Mouse (Mus musculus): ENCODE measurements around the gene Cxcl2. TPM values are rescaled to one million over a fixed set of nuclear protein-coding genes. Genes with fewer than 3 reads are reported as not detected.

Cxcl2 gene
- 0.13 TPM in 1 of 2 replicates, not detected in the other for polyA plus RNA-seq (2014; fragmentation: Nextera tagmentation; extraction: Ambion mirVana)

DNA sequence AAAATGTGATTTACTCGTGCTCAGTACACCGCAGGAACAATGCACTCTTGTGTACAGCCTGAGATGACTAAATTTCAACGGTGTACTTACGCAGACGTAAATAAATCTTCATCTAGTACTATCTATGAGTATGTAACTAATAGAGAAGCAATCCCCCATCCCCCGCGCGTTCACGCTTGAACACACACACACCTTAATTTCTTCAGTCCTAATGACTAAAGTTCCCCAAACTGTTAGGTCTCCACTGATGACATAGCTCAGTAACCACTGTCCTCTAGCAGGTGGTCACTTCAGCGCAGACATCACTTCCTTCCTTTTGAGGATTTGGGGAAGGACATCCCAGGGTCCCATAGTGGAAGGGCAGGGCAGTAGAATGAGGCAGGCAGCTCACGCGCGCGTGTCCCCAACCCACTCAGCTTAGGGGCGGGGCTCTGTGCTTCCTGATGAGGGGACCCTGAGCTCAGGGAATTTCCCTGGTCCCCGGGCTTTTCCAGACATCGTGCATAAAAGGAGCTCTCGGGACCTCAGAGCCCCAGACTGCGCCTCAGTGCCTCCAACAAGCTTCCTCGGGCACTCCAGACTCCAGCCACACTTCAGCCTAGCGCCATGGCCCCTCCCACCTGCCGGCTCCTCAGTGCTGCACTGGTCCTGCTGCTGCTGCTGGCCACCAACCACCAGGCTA lies at the start of gene Cxcl2:
Gene Cxcl2, plus strand, starts transcription at position 533 of the 682 bp plus-strand sequence.
- Histone ChIP-seq H3K4me2 (replicated peaks; ENCODE audit: low read depth, low read length) (peak within 1 kb of the TSS; percentile 60), H3K9ac (ENCODE audit: low read depth, low read length) (no peak within 1 kb of the TSS; the same call in 1 of the 2 replicates), H3K36me3 (ENCODE audit: control insufficient read depth, insufficient read depth, low read length) (no peaks in the 10 kb centered on the region), H3K9me3 (ENCODE audit: control insufficient read depth, low read length) (no peaks in the 10 kb centered on the region), H3K27ac (ENCODE audit: low read depth, low read length) (no peak within 1 kb of the TSS), H3K4me1 (ENCODE audit: control insufficient read depth, insufficient read depth, low read length) (0 out of 2 replicates have a peak, but pooled peaks cover 4% of the 10 kb centered on the region), H3K27me3 (ENCODE audit: control insufficient read depth, insufficient read depth, low read length) (no peaks in the 10 kb centered on the region; the same call in 1 of the 2 replicates), H3K4me3 (ENCODE audit: low read length) (peak within 1 kb of the TSS; percentile 26)
- peak; percentile 85 for ATAC-seq (ENCODE audit: low FRiP score, low TSS enrichment)
- 9% methylated on average over 22 of the region's 22 CpGs for WGBS

DNA sequence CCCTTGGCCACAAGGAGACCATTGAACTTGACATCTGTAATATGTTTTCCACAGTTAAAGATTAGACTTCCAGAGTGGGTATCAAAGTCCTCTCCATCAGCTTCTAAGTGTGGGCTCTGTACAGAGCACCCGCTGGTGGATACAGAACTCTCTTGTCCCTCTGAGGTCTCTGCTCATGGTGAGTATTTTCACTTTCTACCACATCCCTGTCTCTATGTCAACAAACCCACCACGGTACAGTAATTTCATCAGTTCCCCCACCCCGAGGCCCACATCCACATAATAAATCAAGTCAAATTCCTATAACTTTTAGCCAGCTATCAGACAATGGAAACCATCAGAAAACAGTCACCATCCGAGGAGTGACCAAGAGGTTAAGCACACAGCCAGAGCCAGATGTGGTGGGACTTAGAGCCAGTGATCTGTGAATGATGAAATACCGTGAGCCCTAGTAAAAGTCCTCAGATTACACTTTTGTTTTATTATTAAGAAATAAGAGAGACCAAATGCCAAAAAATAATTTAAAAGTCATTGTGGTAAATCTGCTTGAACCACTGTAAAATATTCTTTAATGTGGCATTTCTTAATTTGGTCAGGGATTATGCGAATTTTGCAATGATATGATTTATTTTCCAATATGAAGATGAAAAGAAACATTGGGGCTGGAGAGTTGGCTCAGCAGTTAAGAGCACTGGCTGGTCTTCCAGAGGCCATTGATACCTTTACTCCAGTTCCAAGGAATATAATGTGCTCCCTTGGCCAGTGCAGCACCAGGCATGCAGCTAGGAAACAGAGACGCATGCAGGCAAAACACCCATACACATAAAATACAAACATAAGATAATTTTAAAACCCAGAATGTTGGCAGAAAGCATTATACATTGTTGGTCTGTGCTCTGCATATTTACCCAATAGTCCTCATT lies 48.1 kb upstream of the Cxcl2 start:
- Histone ChIP-seq H3K27ac (ENCODE audit: low read depth, low read length) (no peak overlapping the region), H3K27me3 (ENCODE audit: control insufficient read depth, insufficient read depth, low read length) (no peaks in the 10 kb centered on the region), H3K9ac (ENCODE audit: low read depth, low read length) (no peak overlapping the region), H3K36me3 (ENCODE audit: control insufficient read depth, insufficient read depth, low read length) (no peaks in the 10 kb centered on the region), H3K9me3 (ENCODE audit: control insufficient read depth, low read length) (no peaks in the 10 kb centered on the region), H3K4me2 (replicated peaks; ENCODE audit: low read depth, low read length) (no peak overlapping the region), H3K4me1 (ENCODE audit: control insufficient read depth, insufficient read depth, low read length) (0 out of 2 replicates have a peak, but pooled peaks cover 4% of the 10 kb centered on the region), H3K4me3 (ENCODE audit: low read length) (no peak overlapping the region)
- WGBS = 33% methylated on average over 7 of the region's 7 CpGs
- ATAC-seq (ENCODE audit: low FRiP score, low TSS enrichment) = peak; percentile 97

DNA sequence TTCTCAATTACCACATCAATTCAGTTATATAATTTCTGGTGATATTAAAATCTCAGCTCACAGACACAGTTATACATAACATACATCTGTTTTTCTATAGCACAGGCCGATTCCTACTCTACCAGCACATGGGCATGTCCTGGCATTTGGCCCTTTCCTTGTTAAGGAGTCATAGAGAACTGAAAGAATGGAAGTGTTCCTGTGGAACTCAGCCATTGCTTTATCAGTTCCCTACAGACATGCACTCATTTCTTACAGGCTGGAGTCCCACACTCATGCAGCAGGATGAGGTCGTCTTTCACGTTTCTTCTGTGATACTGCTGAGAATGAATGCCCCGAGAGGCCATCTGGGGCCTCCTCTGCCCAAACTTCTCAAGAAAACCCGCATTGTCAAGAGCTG lies 46.2 kb upstream of the Cxcl2 start:
- no peaks in the 10 kb centered on the region for H3K27me3 ChIP-seq (ENCODE audit: control insufficient read depth, insufficient read depth, low read length)
- H3K9ac ChIP-seq (ENCODE audit: low read depth, low read length) = no peak overlapping the region
- WGBS = 69% methylated on average over 5 of the region's 5 CpGs
- 0 out of 2 replicates have a peak, but pooled peaks cover 4% of the 10 kb centered on the region for H3K4me1 ChIP-seq (ENCODE audit: control insufficient read depth, insufficient read depth, low read length)
- ATAC-seq (ENCODE audit: low FRiP score, low TSS enrichment) = no peak
- no peaks in the 10 kb centered on the region for H3K36me3 ChIP-seq (ENCODE audit: control insufficient read depth, insufficient read depth, low read length)
- H3K4me3 ChIP-seq (ENCODE audit: low read length) = no peak overlapping the region
- H3K9me3 ChIP-seq (ENCODE audit: control insufficient read depth, low read length) = no peaks in the 10 kb centered on the region
- no peak overlapping the region for H3K4me2 ChIP-seq (replicated peaks; ENCODE audit: low read depth, low read length)
- no peak overlapping the region for H3K27ac ChIP-seq (ENCODE audit: low read depth, low read length)

DNA sequence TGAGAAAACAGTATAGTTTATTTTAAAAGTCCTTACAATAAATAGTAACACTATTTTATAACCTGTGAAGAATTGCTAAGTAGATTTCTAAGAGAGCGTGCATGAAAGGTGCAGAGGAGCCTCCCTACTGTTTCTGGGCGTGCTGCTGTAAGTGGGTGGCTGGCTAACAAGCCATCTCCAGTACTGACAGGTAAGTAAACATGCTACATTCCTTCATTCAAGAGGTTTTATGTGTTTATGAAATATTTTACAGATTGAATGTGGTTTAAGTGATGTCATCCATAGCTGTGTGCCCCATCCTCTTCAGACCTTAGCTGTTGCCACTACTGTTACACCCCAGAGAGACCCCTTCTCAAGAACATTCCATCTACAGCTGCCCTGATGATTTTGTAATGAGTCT lies 45.2 kb upstream of the Cxcl2 start:
- ATAC-seq (ENCODE audit: low FRiP score, low TSS enrichment) = no peak
- H3K27ac ChIP-seq (ENCODE audit: low read depth, low read length) = no peak overlapping the region
- no peaks in the 10 kb centered on the region for H3K9me3 ChIP-seq (ENCODE audit: control insufficient read depth, low read length)
- no peak overlapping the region for H3K4me2 ChIP-seq (replicated peaks; ENCODE audit: low read depth, low read length)
- H3K9ac ChIP-seq (ENCODE audit: low read depth, low read length) = no peak overlapping the region
- H3K4me3 ChIP-seq (ENCODE audit: low read length) = no peak overlapping the region
- H3K27me3 ChIP-seq (ENCODE audit: control insufficient read depth, insufficient read depth, low read length) = no peaks in the 10 kb centered on the region
- no peaks in the 10 kb centered on the region for H3K36me3 ChIP-seq (ENCODE audit: control insufficient read depth, insufficient read depth, low read length)
- 0 out of 2 replicates have a peak, but pooled peaks cover 4% of the 10 kb centered on the region for H3K4me1 ChIP-seq (ENCODE audit: control insufficient read depth, insufficient read depth, low read length)
- whole genome bisulfite sequencing = 88% methylated on average over 2 of the region's 2 CpGs

DNA sequence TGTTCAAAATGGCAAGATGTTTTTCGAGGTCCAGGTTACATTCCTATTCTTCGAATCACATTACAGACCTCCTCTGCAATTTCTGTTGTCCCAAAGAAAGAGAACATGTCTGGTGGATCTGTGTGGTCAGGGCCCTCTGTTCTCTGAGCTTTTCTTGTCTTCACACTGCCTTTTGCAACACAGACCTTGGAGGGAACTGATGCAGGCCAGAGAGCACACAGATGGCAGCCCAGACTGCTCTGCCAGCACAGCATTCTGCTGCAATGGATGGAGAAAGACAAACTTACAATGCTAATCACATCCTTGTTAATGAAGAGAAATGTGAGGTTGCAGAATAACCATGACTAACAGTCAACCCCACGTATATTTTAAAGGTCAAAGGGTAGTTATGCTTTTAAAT lies 44.6 kb upstream of the Cxcl2 start:
- 74% methylated on average over 3 of the region's 3 CpGs for WGBS

DNA sequence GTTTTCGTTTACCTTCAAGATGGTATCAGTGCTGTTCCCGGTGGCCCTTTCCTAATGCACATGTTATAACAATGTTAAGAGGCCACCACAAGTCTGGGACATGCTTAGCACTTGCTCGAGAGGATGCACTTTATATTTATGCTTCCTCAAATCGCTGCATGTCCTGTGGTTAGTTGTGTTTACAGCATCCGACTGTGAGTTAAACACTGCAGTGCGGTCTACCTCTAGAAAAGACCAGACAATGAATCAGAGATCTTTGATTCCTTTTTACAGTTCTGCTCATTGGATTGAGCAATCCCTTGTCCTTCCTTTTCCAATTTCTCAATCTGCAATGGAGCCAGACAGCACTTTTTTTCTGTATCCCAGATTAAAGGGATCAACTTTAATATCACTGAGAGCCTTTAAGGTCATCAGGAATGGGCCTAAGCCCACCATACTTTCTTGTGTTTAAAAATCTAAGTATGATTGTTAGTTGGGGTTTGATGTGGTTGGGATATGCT lies 41.7 kb upstream of the Cxcl2 start:
- ATAC-seq (ENCODE audit: low FRiP score, low TSS enrichment) = no peak
- WGBS = 89% methylated on average over 6 of the region's 6 CpGs
- Histone ChIP-seq H3K4me1 (ENCODE audit: control insufficient read depth, insufficient read depth, low read length) (no peaks in the 10 kb centered on the region), H3K36me3 (ENCODE audit: control insufficient read depth, insufficient read depth, low read length) (no peaks in the 10 kb centered on the region), H3K27me3 (ENCODE audit: control insufficient read depth, insufficient read depth, low read length) (no peaks in the 10 kb centered on the region), H3K27ac (ENCODE audit: low read depth, low read length) (no peak overlapping the region), H3K4me3 (ENCODE audit: low read length) (no peak overlapping the region), H3K4me2 (replicated peaks; ENCODE audit: low read depth, low read length) (no peak overlapping the region), H3K9ac (ENCODE audit: low read depth, low read length) (no peak overlapping the region), H3K9me3 (ENCODE audit: control insufficient read depth, low read length) (no peaks in the 10 kb centered on the region)

More for the DNA sequence above, 44.6 kb upstream of the Cxcl2 start:
- H3K36me3 ChIP-seq (ENCODE audit: control insufficient read depth, insufficient read depth, low read length) = no peaks in the 10 kb centered on the region
- H3K4me1 ChIP-seq (ENCODE audit: control insufficient read depth, insufficient read depth, low read length) = 0 out of 2 replicates have a peak, but pooled peaks cover 4% of the 10 kb centered on the region
- no peak overlapping the region for H3K4me3 ChIP-seq (ENCODE audit: low read length)
- H3K27ac ChIP-seq (ENCODE audit: low read depth, low read length) = no peak overlapping the region
- no peak for ATAC-seq (ENCODE audit: low FRiP score, low TSS enrichment)
- no peaks in the 10 kb centered on the region for H3K9me3 ChIP-seq (ENCODE audit: control insufficient read depth, low read length)
- H3K27me3 ChIP-seq (ENCODE audit: control insufficient read depth, insufficient read depth, low read length) = no peaks in the 10 kb centered on the region
- H3K4me2 ChIP-seq (replicated peaks; ENCODE audit: low read depth, low read length) = no peak overlapping the region
- H3K9ac ChIP-seq (ENCODE audit: low read depth, low read length) = no peak overlapping the region

DNA sequence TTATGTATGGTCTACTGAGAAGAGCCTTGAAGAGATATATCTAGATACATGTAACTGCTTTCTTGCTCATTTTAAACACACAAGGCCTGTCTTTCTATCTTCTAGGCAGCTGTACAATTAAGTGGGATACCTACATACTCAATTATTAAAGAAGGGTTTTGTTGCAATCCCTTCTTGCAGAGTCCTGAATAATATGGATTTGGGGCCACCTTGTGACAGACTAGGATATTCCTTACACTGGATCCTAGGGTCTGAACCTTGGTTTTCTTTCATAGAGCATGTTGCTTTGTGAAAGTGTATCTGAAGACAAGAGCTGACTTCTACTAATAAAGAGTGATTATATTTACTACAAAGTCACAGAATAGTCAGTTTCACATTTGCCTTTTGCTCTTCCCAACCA lies 36.9 kb upstream of the Cxcl2 start:
- no peaks in the 10 kb centered on the region for H3K27me3 ChIP-seq (ENCODE audit: control insufficient read depth, insufficient read depth, low read length)
- ATAC-seq (ENCODE audit: low FRiP score, low TSS enrichment) = no peak

DNA sequence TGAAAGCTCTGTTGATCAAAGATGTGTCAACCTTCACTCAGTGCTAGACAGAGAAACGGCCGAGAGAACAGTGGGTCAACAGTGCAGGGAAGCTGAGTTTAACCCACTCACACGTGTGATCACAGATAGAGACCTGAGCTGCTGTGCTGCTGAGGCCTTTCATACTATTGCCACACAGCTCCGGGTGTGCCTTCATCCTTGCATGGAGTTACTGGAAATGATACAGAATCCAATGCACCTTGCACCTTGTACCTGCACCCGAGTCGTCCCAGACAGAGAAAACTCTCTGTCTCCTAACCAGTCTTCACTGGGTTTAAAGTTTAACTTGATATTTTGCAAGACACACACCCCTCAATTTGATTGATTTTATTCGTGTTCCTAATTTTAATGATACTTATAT lies 31.3 kb upstream of the Cxcl2 start:
- H3K27me3 ChIP-seq (ENCODE audit: control insufficient read depth, insufficient read depth, low read length) = no peaks in the 10 kb centered on the region
- H3K4me3 ChIP-seq (ENCODE audit: low read length) = no peak overlapping the region
- H3K9me3 ChIP-seq (ENCODE audit: control insufficient read depth, low read length) = no peaks in the 10 kb centered on the region
- no peaks in the 10 kb centered on the region for H3K4me1 ChIP-seq (ENCODE audit: control insufficient read depth, insufficient read depth, low read length)
- no peak overlapping the region for H3K27ac ChIP-seq (ENCODE audit: low read depth, low read length)
- H3K9ac ChIP-seq (ENCODE audit: low read depth, low read length) = no peak overlapping the region
- no peak overlapping the region for H3K4me2 ChIP-seq (replicated peaks; ENCODE audit: low read depth, low read length)
- 73% methylated on average over 7 of the region's 7 CpGs for WGBS
- no peak for ATAC-seq (ENCODE audit: low FRiP score, low TSS enrichment)
- no peaks in the 10 kb centered on the region for H3K36me3 ChIP-seq (ENCODE audit: control insufficient read depth, insufficient read depth, low read length)

More for the DNA sequence above, 36.9 kb upstream of the Cxcl2 start:
- Histone ChIP-seq H3K27ac (ENCODE audit: low read depth, low read length) (no peak overlapping the region), H3K9me3 (ENCODE audit: control insufficient read depth, low read length) (no peaks in the 10 kb centered on the region), H3K4me1 (ENCODE audit: control insufficient read depth, insufficient read depth, low read length) (no peaks in the 10 kb centered on the region), H3K4me3 (ENCODE audit: low read length) (no peak overlapping the region), H3K4me2 (replicated peaks; ENCODE audit: low read depth, low read length) (no peak overlapping the region), H3K36me3 (ENCODE audit: control insufficient read depth, insufficient read depth, low read length) (no peaks in the 10 kb centered on the region), H3K9ac (ENCODE audit: low read depth, low read length) (no peak overlapping the region)

All from kidney, embryonic 14.5 days (tissue).